Mouse (Mus musculus) adrenal gland (tissue): Measurements from ENCODE around the gene Eepd1.

Source experiments
- intact Hi-C: fragments of 180-260 bp; cut with DNase I; formaldehyde crosslinking; loops from one replicate; pipeline ENCODE4 v1.15.1; 2025

The Eepd1 gene

DNA sequence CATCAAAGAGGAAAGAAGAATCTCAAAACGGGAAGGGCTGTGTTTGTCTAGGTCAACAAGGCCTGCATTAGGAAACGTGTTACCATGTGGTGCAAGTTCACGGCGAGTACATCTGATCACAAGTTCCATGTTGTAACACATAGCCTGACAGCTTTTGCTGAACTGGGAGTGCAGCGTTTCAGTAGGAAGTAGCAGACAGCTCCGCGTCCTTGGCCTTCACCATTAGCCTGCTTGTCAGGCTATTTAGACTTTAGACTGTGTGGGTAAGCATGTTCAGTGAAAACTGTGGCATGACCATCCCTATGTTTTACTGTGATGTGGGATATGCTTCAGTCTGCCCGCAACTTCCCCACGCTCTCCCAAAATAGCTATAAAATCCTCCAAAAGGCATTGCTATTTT, 89.1 kb downstream of the Eepd1 start:
- intact Hi-C loops = no loop called here

DNA sequence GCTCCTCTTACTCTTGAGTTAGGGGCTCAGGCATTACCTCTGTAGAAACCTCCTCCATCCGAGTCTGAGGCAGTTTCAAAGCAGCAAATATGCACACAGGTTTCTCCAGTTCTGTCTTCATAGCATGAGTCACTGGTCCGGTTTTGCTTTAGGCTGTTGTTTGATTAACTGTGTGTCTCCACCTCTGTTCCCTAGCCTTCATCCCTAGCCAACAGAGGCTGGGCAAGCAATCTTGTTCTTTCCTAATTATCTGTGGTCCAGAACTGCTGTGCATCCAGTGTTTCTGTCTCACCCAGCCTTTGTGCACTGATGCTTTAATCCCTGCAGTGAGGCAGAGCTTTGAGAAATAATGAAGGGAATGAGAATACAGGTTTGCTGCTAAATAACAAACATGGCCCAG, 90.0 kb downstream of the Eepd1 start:
- intact Hi-C loops = no loop called here

- intact Hi-C loops = no loop called here
Observed at GRCm38 (mm10) chr9:25573753-25574152, 92.4 kb downstream of the Eepd1 start.

- intact Hi-C loops = no loop called here
Observed at GRCm38 (mm10) chr9:25574186-25574585, 92.8 kb downstream of the Eepd1 start.

DNA sequence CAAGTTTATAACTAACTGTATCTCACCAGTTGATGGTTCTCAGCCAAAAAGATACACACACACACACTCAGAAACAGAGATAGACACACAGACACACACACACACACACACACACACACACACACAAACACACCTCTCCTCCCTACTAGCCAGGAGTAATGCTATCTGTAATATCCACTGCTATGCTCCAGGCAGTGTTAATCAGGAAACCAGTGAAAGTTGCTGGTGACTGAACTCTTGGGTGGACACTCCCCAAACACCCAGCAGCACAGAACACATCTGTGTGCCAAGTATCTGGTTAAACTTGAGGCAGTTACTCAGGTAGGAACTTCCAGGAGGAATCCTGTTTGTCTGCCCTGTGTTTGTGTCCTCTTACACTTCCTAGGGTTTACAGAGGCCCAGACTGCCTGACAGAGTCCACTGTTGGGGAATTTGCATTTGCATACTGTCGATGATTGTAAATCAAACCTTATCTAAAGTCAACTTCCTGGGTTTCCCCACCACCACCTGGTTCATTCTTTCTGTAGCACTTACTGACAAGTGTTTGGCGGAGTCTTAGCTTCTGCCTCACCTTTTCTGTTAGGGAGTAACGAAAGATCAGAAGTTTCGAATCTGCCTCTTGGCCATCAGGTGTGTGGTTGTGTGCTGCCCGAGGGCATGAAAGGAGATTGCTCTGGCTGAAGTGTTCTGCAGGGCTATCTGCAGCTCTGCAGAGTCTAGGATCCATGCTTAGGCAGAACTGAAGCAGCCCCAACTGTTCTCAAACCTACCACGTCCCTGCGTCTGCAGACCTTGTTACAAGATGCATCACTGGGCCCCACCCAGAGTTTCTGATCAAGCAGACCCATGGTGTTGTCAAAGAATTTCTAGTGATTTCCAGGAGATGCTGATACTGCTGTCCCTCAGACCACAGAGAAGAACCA, 97.6 kb downstream of the Eepd1 start:
- intact Hi-C loops = no loop called here

DNA sequence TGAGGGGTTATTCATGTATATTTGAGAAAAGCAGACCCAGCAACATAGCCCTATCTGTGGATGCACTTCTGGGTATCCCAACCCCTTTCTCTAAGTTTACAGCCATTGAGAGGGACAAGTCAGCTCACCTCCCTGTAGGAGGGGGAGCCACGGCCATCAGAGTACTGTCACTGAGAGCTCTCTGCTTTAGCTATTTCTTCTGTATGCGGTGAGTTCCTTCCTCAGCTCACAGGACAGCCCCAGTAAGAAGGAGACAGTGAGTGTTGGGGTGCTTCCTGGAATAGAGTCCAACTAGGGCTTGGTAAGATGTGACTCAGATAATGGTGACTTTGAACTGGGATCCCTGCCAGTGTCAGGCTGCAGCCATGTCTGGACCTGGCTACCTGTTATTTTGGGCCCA, 102.3 kb downstream of the Eepd1 start:
- intact Hi-C loops = loop anchor here (10.0 kb wide), 1 partner anchor 429 kb away; the partner anchor contains the start of gene Herpud2

GRCm38 (mm10) chr9:25585614-25586013, 104.3 kb downstream of the Eepd1 start:
- intact Hi-C loops = loop anchor here (10.0 kb wide), 1 partner anchor 431 kb away; the partner anchor contains the start of gene Herpud2

GRCm38 (mm10) chr9:25588581-25588980, 107.2 kb downstream of the Eepd1 start:
- intact Hi-C loops = loop anchor here (10.0 kb wide), 1 partner anchor 434 kb away; the partner anchor contains the start of gene Herpud2

GRCm38 (mm10) chr9:25590740-25591139, 109.4 kb downstream of the Eepd1 start:
- intact Hi-C loops = loop anchor here (5.0 kb wide), 2 partner anchors 108 to 273 kb away; partner anchors contain the start of gene Eepd1

- intact Hi-C loops = loop anchor here (5.0 kb wide), 2 partner anchors 109 to 274 kb away; partner anchors contain the start of gene Eepd1
Observed at GRCm38 (mm10) chr9:25591390-25592354, 110.3 kb downstream of the Eepd1 start.

GRCm38 (mm10) chr9:25592355-25592955, 111.1 kb downstream of the Eepd1 start:
- intact Hi-C loops = loop anchor here (5.0 kb wide), 2 partner anchors 110 to 275 kb away; partner anchors contain the start of gene Eepd1

GRCm38 (mm10) chr9:25624744-25625143, 143.4 kb downstream of the Eepd1 start:
- intact Hi-C loops = no loop called here

DNA sequence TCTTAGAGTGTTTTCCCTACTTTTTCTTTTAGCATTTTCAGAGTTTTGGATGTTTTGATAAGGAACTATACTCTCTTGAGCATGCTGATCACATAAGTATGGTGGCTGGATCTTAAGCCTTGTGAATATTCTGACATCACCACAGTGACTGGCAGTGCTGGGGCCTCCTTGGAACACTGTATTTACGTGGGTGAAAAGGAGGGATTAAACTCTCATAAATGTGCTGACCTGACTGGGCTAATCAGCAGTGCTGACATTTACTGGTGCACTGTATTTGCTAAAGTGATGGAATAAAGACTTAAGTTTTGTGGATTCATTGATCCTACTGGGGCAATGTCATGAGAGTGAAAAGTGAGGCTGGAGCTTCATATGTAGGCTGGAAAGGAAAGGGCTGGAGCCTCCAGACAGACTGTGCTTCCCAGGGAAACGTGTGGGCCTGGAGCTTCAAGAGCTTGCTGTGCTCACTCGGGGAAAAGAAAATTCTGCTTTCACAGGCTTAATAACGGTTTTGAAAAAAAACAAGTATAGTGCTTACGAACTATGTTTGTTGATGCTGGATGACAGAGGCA, 148.3 kb downstream of the Eepd1 start:
- intact Hi-C loops = no loop called here
